Mouse (Mus musculus) WW6 (cell line): Measurements from ENCODE around the gene Anapc15-ps.
"Not testable (repeated sequence)": the region's sequence is repeated elsewhere in the genome, so short reads cannot be mapped to it uniquely, and the experiment has no call there.

Experiments
- DNase-seq: peaks from one replicate; pipeline ENCODE4 v3.0.0-alpha.2; 2013; ENCODE audit warnings: low read depth, low spot score

Gene Anapc15-ps

GRCm38 (mm10) chr10:95630726-95631345, 42.4 kb downstream of the Anapc15-ps start:
- DNase-seq = no peak

GRCm38 (mm10) chr10:95630166-95630565, 43.1 kb downstream of the Anapc15-ps start:
- not testable (repeated sequence) for DNase-seq

- no peak for DNase-seq
These were observed 44.9 kb downstream of the Anapc15-ps start for GRCm38 (mm10) chr10:95628338-95628737.

- no peak for DNase-seq
These were observed 45.9 kb downstream of the Anapc15-ps start for GRCm38 (mm10) chr10:95627381-95627780.

- no peak for DNase-seq
These were observed 48.0 kb downstream of the Anapc15-ps start for GRCm38 (mm10) chr10:95625300-95625699.

GRCm38 (mm10) chr10:95624007-95624406, 49.2 kb downstream of the Anapc15-ps start:
- DNase-seq = no peak

GRCm38 (mm10) chr10:95623518-95623905, 49.7 kb downstream of the Anapc15-ps start:
- no peak for DNase-seq
